Mouse (Mus musculus) liver, embryonic 13.5 days (tissue): ENCODE measurements around the gene Gabrb3. TPM values are rescaled to one million over a fixed set of nuclear protein-coding genes. Genes with fewer than 3 reads are reported as not detected.

ENCODE experiments used
- ATAC-seq: fragments of 200-750 bp; cut with Nextera tagmentation; 2 replicates; pipeline ENCODE4 v1.8.0; 2017; ENCODE audit warnings: low read depth, mild to moderate bottlenecking, moderate number of reproducible peaks, moderate library complexity
- DNase-seq: peaks from one replicate; pipeline ENCODE4 v3.0.0; 2022
- H3K27ac ChIP-seq: fragments of 300-500 bp; sonication (generic); 2 replicates; pipeline ENCODE4 v1.5.1; 2015; ENCODE audit warnings: moderate library complexity, mild to moderate bottlenecking, inconsistent platforms
- H3K27me3 ChIP-seq: fragments of 300-500 bp; sonication (generic); 2 replicates; pipeline ENCODE4 v1.6.1; 2015; ENCODE audit warnings: mild to moderate bottlenecking, inconsistent platforms
- H3K36me3 ChIP-seq: fragments of 300-500 bp; sonication (generic); 2 replicates; pipeline ENCODE4 v1.6.1; 2015; ENCODE audit warnings: mild to moderate bottlenecking, inconsistent platforms
- H3K4me1 ChIP-seq: fragments of 300-500 bp; sonication (generic); replicated peaks from 2 replicates; pipeline ENCODE4 v1.6.1; 2015; ENCODE audit warnings: inconsistent platforms
- H3K4me2 ChIP-seq: fragments of 300-500 bp; sonication (generic); 2 replicates; pipeline ENCODE4 v1.6.1; 2015; ENCODE audit warnings: inconsistent platforms, mild to moderate bottlenecking, moderate library complexity
- H3K4me3 ChIP-seq: fragments of 300-500 bp; sonication (generic); replicated peaks from 2 replicates; pipeline ENCODE4 v1.5.1; 2015; ENCODE audit warnings: mild to moderate bottlenecking, inconsistent platforms
- H3K9ac ChIP-seq: fragments of 300-500 bp; sonication (generic); 2 replicates; pipeline ENCODE4 v1.6.1; 2015; ENCODE audit warnings: mild to moderate bottlenecking, inconsistent platforms
- H3K9me3 ChIP-seq: fragments of 300-500 bp; sonication (generic); replicated peaks from 2 replicates; pipeline ENCODE4 v1.6.1; 2016; ENCODE audit warnings: inconsistent platforms
- WGBS: fragments of 180-500 bp; shearing (Covaris S2); methylation state at CpG from one replicate; pipeline ENCODE4 v1.1.7; 2015; ENCODE audit not compliant: insufficient replicate concordance; 5-methylcytosine and 5-hydroxymethylcytosine counted together
- polyA plus RNA-seq: library from polyadenylated mRNA; unstranded; fragments of >200 nt; fragmentation: Nextera tagmentation; extraction: Ambion mirVana; gene quantifications from 2 replicates; pipeline ENCODE4 v1.2.1, GENCODE M21; 2015

The Gabrb3 gene
- polyA plus RNA-seq, 1 experiment from 2014 or later, result 0.03 TPM

GRCm38 (mm10) chr7:57635026-57635425, 215.5 kb downstream of the Gabrb3 start:
- WGBS, result 50% methylated on average over 4 of the region's 4 CpGs
- no peak for DNase-seq

DNA sequence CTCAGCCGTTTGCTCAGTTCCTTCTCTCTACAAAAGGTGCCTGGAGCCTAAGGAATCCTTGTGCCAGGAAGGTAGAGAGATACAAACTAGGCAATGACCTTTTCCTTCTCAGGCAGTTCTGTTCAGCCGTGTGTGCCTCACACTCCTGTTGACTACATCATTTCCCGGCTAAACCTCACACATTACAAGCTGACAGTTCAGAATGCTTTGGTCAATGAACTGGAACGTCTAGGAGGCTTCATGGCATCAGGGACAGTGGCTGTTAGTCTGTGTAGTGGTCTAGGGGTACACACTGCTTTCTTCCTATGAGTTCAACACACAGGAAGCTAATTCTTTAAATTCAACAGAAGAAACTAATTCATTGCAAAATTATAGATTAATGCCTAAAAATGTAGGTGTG, 216.2 kb downstream of the Gabrb3 start:
- WGBS, result 45% methylated on average over 4 of the region's 4 CpGs
- no peak overlapping the region for H3K9ac ChIP-seq
- no peak overlapping the region for H3K4me2 ChIP-seq
- no peaks in the 10 kb centered on the region for H3K36me3 ChIP-seq
- no peak overlapping the region for H3K4me3 ChIP-seq
- DNase-seq (no peak), ATAC-seq (no peak)
- no peak overlapping the region for H3K27ac ChIP-seq
- no peaks in the 10 kb centered on the region for H3K4me1 ChIP-seq
- H3K27me3 ChIP-seq, result no peaks in the 10 kb centered on the region
- H3K9me3 ChIP-seq, result no peaks in the 10 kb centered on the region

More at GRCm38 (mm10) chr7:57635026-57635425, 215.5 kb downstream of the Gabrb3 start:
- no peak overlapping the region for H3K9ac ChIP-seq
- H3K4me1 ChIP-seq, result no peaks in the 10 kb centered on the region
- ATAC-seq, result no peak
- no peak overlapping the region for H3K4me3 ChIP-seq
- H3K27ac ChIP-seq, result no peak overlapping the region
- no peaks in the 10 kb centered on the region for H3K27me3 ChIP-seq
- H3K9me3 ChIP-seq, result no peaks in the 10 kb centered on the region
- H3K36me3 ChIP-seq, result no peaks in the 10 kb centered on the region
- no peak overlapping the region for H3K4me2 ChIP-seq

DNA sequence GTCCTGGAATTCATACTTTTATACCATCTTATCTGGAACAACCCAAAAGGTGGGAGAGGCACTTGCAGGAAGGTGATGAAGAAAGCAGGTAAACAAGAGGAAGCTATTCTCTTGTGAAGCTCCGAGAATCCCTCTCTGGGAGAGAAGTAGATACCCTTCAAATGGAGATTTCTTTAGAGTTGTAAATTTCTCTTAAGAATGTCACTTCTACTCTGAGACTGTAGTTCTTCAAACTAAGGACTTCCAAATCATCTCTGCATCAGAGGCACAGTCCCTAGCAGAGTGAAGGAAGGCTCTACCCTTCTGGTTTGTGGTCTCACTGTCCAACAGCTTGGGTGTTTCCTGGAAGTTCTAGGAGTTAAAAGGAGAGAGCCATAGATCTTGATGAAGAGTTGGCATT, 221.3 kb downstream of the Gabrb3 start:
- 38% methylated on average over 1 of the region's 1 CpGs for WGBS
- H3K9ac ChIP-seq, result no peak overlapping the region
- DNase-seq, result no peak
- no peaks in the 10 kb centered on the region for H3K27me3 ChIP-seq
- no peaks in the 10 kb centered on the region for H3K4me1 ChIP-seq
- no peak for ATAC-seq
- H3K9me3 ChIP-seq, result no peaks in the 10 kb centered on the region
- no peak overlapping the region for H3K4me2 ChIP-seq
- no peaks in the 10 kb centered on the region for H3K36me3 ChIP-seq
- H3K4me3 ChIP-seq, result no peak overlapping the region
- no peak overlapping the region for H3K27ac ChIP-seq

DNA sequence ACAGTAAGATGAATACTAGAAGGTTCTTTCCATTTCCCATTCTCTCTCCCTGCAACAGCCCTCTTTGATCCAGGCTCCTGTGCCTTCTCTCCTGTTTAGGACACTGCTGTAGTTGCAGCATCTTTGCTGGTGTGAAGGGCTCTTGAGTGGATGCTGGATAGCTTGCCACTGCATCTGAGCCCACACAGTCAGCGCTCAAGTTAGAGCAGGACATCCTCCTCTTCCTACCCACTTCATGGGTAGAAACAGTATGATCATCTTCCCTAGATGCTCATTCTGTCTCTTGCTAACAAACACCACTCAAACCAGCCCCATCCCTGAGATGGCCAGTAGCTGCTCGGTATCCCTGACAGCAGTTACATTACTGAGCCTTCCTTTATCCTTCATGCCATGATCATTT, 227.9 kb downstream of the Gabrb3 start:
- ATAC-seq (no peak), DNase-seq (no peak)
- 70% methylated on average over 2 of the region's 2 CpGs for WGBS
- Histone ChIP-seq H3K4me2 (no peak overlapping the region), H3K27me3 (no peaks in the 10 kb centered on the region), H3K9me3 (no peaks in the 10 kb centered on the region), H3K27ac (no peak overlapping the region), H3K4me1 (no peaks in the 10 kb centered on the region), H3K36me3 (no peaks in the 10 kb centered on the region), H3K4me3 (no peak overlapping the region), H3K9ac (no peak overlapping the region)

DNA sequence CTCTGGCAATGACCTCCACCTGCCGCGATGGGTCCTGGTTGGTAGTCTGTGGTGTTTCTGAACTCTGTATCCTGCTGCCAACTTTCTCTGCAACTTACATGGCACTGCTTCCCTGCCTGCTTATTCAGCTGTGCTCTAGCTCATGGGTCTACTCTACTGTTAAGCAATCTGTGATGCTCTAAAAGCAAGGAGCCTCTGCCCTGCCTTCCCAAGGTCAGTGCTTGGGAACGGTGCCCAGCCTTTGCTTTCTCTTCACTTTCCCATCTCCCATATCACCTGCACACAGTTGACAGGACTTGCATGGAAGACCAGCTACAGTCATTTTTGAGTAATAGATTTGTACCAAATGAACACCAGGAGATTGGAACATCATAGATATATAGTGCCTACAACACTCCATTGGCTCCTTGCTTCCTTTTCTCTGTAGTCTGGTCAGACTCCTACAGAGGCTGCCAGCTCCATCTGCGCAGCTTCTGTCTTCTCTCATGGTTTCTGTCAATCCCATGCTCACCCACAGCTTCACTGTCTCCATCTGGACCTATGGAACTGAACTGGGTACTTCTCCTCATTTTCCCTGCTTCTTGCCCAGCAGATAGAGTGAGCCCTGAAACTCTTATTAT, 228.8 kb downstream of the Gabrb3 start:
- Histone ChIP-seq H3K36me3 (no peaks in the 10 kb centered on the region), H3K9me3 (no peaks in the 10 kb centered on the region), H3K9ac (no peak overlapping the region), H3K27me3 (no peaks in the 10 kb centered on the region), H3K4me2 (no peak overlapping the region), H3K27ac (no peak overlapping the region), H3K4me3 (no peak overlapping the region), H3K4me1 (no peaks in the 10 kb centered on the region)
- WGBS, result 74% methylated on average over 4 of the region's 4 CpGs
- no peak for DNase-seq
- no peak for ATAC-seq

- H3K9me3 ChIP-seq, result no peaks in the 10 kb centered on the region; the same call in 1 of the 2 replicates
These were observed 257.9 kb downstream of the Gabrb3 start for GRCm38 (mm10) chr7:57677352-57677751.

GRCm38 (mm10) chr7:57689836-57690235, 270.3 kb downstream of the Gabrb3 start:
- Histone ChIP-seq H3K27ac (no peak overlapping the region), H3K9me3 (no peaks in the 10 kb centered on the region), H3K4me1 (no peaks in the 10 kb centered on the region), H3K36me3 (no peaks in the 10 kb centered on the region), H3K27me3 (no peaks in the 10 kb centered on the region), H3K9ac (no peak overlapping the region), H3K4me3 (no peak overlapping the region), H3K4me2 (no peak overlapping the region)
- ATAC-seq (no peak), DNase-seq (no peak)
- WGBS, result 61% methylated on average over 4 of the region's 4 CpGs

More at GRCm38 (mm10) chr7:57677352-57677751, 257.9 kb downstream of the Gabrb3 start:
- H3K27ac ChIP-seq, result no peak overlapping the region
- H3K27me3 ChIP-seq, result no peaks in the 10 kb centered on the region
- WGBS, result 72% methylated on average over 6 of the region's 6 CpGs
- no peak overlapping the region for H3K4me2 ChIP-seq
- no peaks in the 10 kb centered on the region for H3K36me3 ChIP-seq
- DNase-seq (no peak), ATAC-seq (no peak)
- H3K4me1 ChIP-seq, result no peaks in the 10 kb centered on the region
- no peak overlapping the region for H3K4me3 ChIP-seq
- H3K9ac ChIP-seq, result no peak overlapping the region

GRCm38 (mm10) chr7:57700370-57700769, 280.9 kb downstream of the Gabrb3 start:
- Histone ChIP-seq H3K27ac (no peak overlapping the region), H3K9ac (no peak overlapping the region), H3K9me3 (no peaks in the 10 kb centered on the region), H3K4me3 (no peak overlapping the region), H3K36me3 (no peaks in the 10 kb centered on the region), H3K4me2 (no peak overlapping the region), H3K27me3 (no peaks in the 10 kb centered on the region), H3K4me1 (no peaks in the 10 kb centered on the region)
- ATAC-seq, result no peak
- 67% methylated on average over 7 of the region's 7 CpGs for WGBS
- DNase-seq, result no peak

DNA sequence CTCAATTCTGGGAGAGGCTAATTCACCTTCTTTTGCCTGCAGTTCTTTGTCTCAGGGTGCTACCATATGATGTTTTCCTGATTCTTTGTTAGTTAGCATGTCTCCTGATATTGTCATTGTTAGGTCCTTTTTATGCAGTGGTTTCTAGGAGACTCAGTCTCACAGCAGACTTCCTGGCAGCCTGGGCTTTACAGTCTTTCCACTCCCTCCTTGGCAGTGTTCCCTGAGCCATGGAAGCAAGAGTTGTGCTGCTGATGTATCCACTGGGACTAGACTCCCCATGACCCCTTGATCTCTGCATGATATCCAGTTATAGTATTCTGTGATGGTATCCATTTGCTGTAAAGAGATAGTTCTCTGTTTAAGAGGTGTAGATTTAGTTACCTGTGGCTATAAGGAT, 281.6 kb downstream of the Gabrb3 start:
- Histone ChIP-seq H3K36me3 (no peaks in the 10 kb centered on the region), H3K4me1 (no peaks in the 10 kb centered on the region), H3K27me3 (no peaks in the 10 kb centered on the region), H3K27ac (no peak overlapping the region), H3K9ac (no peak overlapping the region), H3K4me3 (no peak overlapping the region), H3K9me3 (no peaks in the 10 kb centered on the region), H3K4me2 (no peak overlapping the region)
- DNase-seq (no peak), ATAC-seq (no peak)

GRCm38 (mm10) chr7:57703580-57703979, 284.1 kb downstream of the Gabrb3 start:
- DNase-seq (no peak), ATAC-seq (no peak)
- H3K4me2 ChIP-seq, result no peak overlapping the region
- H3K9ac ChIP-seq, result no peak overlapping the region
- no peaks in the 10 kb centered on the region for H3K27me3 ChIP-seq
- H3K9me3 ChIP-seq, result no peaks in the 10 kb centered on the region
- no peak overlapping the region for H3K4me3 ChIP-seq
- H3K27ac ChIP-seq, result no peak overlapping the region
- no peaks in the 10 kb centered on the region for H3K4me1 ChIP-seq
- 26% methylated on average over 1 of the region's 1 CpGs for WGBS
- H3K36me3 ChIP-seq, result no peaks in the 10 kb centered on the region

- Histone ChIP-seq H3K4me1 (no peaks in the 10 kb centered on the region), H3K4me2 (no peak overlapping the region), H3K4me3 (no peak overlapping the region), H3K27me3 (no peaks in the 10 kb centered on the region), H3K27ac (no peak overlapping the region), H3K9me3 (no peaks in the 10 kb centered on the region), H3K36me3 (no peaks in the 10 kb centered on the region), H3K9ac (no peak overlapping the region)
- ATAC-seq, result no peak
- 85% methylated on average over 6 of the region's 6 CpGs for WGBS
- no peak for DNase-seq
These were observed 286.6 kb downstream of the Gabrb3 start for GRCm38 (mm10) chr7:57706092-57706491.

DNA sequence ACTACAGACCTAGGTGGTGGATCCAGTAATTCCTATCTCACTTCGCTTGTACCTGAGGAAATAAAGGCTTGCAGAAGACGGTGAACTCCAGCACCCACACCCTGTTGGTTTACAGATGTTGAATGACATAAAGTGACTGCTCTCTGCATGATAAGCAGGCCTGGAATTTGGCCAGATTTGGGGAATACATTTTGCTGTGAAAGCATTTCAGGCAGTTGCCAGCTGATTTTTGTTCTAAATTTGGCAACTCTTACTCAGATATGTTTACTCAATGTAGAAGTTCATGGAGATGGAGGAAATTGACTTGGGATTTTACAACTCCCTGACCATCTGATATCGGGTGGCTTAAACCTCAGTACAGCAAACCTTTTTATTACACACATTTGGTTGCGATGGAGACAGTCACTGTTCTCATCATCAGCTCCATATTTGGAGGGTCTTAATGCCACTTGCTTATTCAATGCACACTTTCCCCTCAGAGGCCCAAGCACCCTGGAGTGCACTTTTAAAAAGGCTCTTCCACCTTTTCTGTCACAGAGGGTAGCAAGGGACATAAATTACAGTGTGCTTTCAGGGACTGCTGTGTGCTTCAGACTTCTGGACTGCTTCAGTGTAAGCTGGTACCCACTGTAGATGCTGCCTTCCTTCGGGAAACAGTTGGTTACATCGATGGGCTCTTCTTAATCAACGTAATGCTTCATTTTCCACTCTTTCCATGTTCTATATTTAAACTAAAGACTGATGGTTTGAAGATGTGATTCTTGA, 287.7 kb downstream of the Gabrb3 start:
- WGBS, result 59% methylated on average over 7 of the region's 7 CpGs

More for the DNA sequence above, 287.7 kb downstream of the Gabrb3 start:
- Histone ChIP-seq H3K27me3 (no peaks in the 10 kb centered on the region), H3K36me3 (no peaks in the 10 kb centered on the region), H3K4me2 (no peak overlapping the region), H3K4me1 (no peaks in the 10 kb centered on the region), H3K9ac (no peak overlapping the region), H3K4me3 (no peak overlapping the region), H3K9me3 (no peaks in the 10 kb centered on the region), H3K27ac (no peak overlapping the region)
- DNase-seq (no peak), ATAC-seq (no peak)
